In genomic region chr3:55574003-55574402, GRCm38 (mm10) we compare ENCODE assay signal across 10 mouse cellular contexts.
A peak's percentile ranks its signal among the peaks of the same experiment; 100 is the strongest.
DNase-seq lines count a peak whose midpoint lies in the region; ATAC-seq and TF ChIP-seq lines count a peak whose summit lies in the region.
"Had no signal": no experiment of that assay in that cellular context is flagged by ENCODE, and none has a peak within 500 bp of the region (broad histone marks: within the 10 kb centered on the region; RNA-seq: fewer than 3 reads in every experiment).

No protein-coding gene starts in this region.

- H3K9me3 ChIP-seq in heart, postnatal 0 days (replicated peaks; ENCODE audit: control insufficient read depth, low read length): no peaks in the 10 kb centered on the region
- H3K9me3 ChIP-seq in midbrain, embryonic 16.5 days (replicated peaks; ENCODE audit: control insufficient read depth, low read length, poor library complexity, severe bottlenecking): no peaks in the 10 kb centered on the region
- H3K9me3 ChIP-seq: embryonic facial prominence, embryonic 15.5 days; neural tube, embryonic 12.5 days had no signal

- DNase-seq in heart, postnatal 0 days (ENCODE audit: low spot score): peak; percentile 5
- DNase-seq in heart, adult 9 months (ENCODE audit: low spot score in 2 of 2): no peak
- DNase-seq in ES-CJ7 (ENCODE audit: low read depth, low spot score): peak; percentile 28
- DNase-seq in embryo, embryonic 11 days: peak; percentile 53
- DNase-seq in left cerebral cortex, postnatal 14 days (ENCODE audit: low spot score in 2 of 2): peak; percentile 53 to 57
- DNase-seq in spleen, adult 12 weeks (ENCODE audit: low spot score): no peak
- no peak for DNase-seq in urinary bladder, adult 2 months (ENCODE audit: low spot score)

- 40% methylated on average over 4 of the region's 4 CpGs for WGBS in heart, postnatal 0 days
- 51% methylated on average over 4 of the region's 4 CpGs for WGBS in midbrain, embryonic 16.5 days

- no peaks in the 10 kb centered on the region for H3K27me3 ChIP-seq in heart, postnatal 0 days (ENCODE audit: control insufficient read depth, insufficient read depth, low read length)
- no peaks in the 10 kb centered on the region for H3K27me3 ChIP-seq in midbrain, embryonic 16.5 days (ENCODE audit: control insufficient read depth, insufficient read depth, low read depth, low read length)
- H3K27me3 ChIP-seq: embryonic facial prominence, embryonic 15.5 days; neural tube, embryonic 12.5 days had no signal

- no peak overlapping the region for H3K4me2 ChIP-seq in heart, postnatal 0 days (ENCODE audit: low read depth, low read length)
- no peak overlapping the region for H3K4me2 ChIP-seq in midbrain, embryonic 16.5 days (ENCODE audit: low read length)
- H3K4me2 ChIP-seq: embryonic facial prominence, embryonic 15.5 days; neural tube, embryonic 12.5 days had no signal

- H3K27ac ChIP-seq in heart, postnatal 0 days (ENCODE audit: low read depth): no peak overlapping the region
- no peak overlapping the region for H3K27ac ChIP-seq in midbrain, embryonic 16.5 days (ENCODE audit: low read length)
- H3K27ac ChIP-seq: embryonic facial prominence, embryonic 15.5 days; neural tube, embryonic 12.5 days had no signal

- intact Hi-C loops in left cerebral cortex, postnatal 14 days (cut with DNase I): no loop called here

- TF ChIP-seq CTCF in heart, postnatal 0 days (IDR thresholded peaks at IDR 0.05; ENCODE audit: low read depth): peak; percentile 41

- H3K4me3 ChIP-seq in heart, postnatal 0 days (ENCODE audit: low read depth, low read length): no peak overlapping the region
- H3K4me3 ChIP-seq in midbrain, embryonic 16.5 days (ENCODE audit: low read depth, low read length): no peak overlapping the region
- H3K4me3 ChIP-seq: embryonic facial prominence, embryonic 15.5 days; neural tube, embryonic 12.5 days had no signal

- ATAC-seq in heart, postnatal 0 days (ENCODE audit: insufficient read depth, low read depth): no peak
- ATAC-seq in midbrain, embryonic 16.5 days: no peak

- no peaks in the 10 kb centered on the region for H3K36me3 ChIP-seq in heart, postnatal 0 days (replicated peaks; ENCODE audit: control insufficient read depth, insufficient read depth, low read length)
- no peaks in the 10 kb centered on the region for H3K36me3 ChIP-seq in midbrain, embryonic 16.5 days (ENCODE audit: control insufficient read depth, insufficient read depth, low read length)
- H3K36me3 ChIP-seq: embryonic facial prominence, embryonic 15.5 days; neural tube, embryonic 12.5 days had no signal

- no peak for TF ChIP-seq EP300 in heart, postnatal 0 days (IDR thresholded peaks at IDR 0.05; ENCODE audit: low read depth)

- H3K4me1 ChIP-seq in heart, postnatal 0 days (ENCODE audit: control insufficient read depth, insufficient read depth): no peaks in the 10 kb centered on the region
- peaks cover 12% of the 10 kb centered on the region for H3K4me1 ChIP-seq in midbrain, embryonic 16.5 days (ENCODE audit: control insufficient read depth, insufficient read depth, low read length)

- H3K9ac ChIP-seq in heart, postnatal 0 days (replicated peaks; ENCODE audit: low read depth, low read length): no peak overlapping the region
- no peak overlapping the region for H3K9ac ChIP-seq in midbrain, embryonic 16.5 days (ENCODE audit: low read depth, low read length)
- H3K9ac ChIP-seq: embryonic facial prominence, embryonic 15.5 days; neural tube, embryonic 12.5 days had no signal

Comparison
In these comparisons a context has a peak if more than half of its experiments do, and no peak if none do; other contexts are left out.
1. DNase-seq: peak in heart, postnatal 0 days (single experiment), ES-CJ7 (single experiment), embryo, embryonic 11 days (single experiment) and left cerebral cortex, postnatal 14 days (2 of 2); none in heart, adult 9 months (0 of 2), spleen, adult 12 weeks (single experiment) and urinary bladder, adult 2 months (single experiment).